Mouse (Mus musculus) CD4-positive, CD25-positive, alpha-beta regulatory T cell, adult 2 months (primary cell): ENCODE measurements around the gene Irf2bpl.

Experiments
- DNase-seq: peaks from one replicate; pipeline ENCODE4 v3.0.0-alpha.2; 2012; ENCODE audit warnings: low read depth, low spot score

Irf2bpl gene

DNA sequence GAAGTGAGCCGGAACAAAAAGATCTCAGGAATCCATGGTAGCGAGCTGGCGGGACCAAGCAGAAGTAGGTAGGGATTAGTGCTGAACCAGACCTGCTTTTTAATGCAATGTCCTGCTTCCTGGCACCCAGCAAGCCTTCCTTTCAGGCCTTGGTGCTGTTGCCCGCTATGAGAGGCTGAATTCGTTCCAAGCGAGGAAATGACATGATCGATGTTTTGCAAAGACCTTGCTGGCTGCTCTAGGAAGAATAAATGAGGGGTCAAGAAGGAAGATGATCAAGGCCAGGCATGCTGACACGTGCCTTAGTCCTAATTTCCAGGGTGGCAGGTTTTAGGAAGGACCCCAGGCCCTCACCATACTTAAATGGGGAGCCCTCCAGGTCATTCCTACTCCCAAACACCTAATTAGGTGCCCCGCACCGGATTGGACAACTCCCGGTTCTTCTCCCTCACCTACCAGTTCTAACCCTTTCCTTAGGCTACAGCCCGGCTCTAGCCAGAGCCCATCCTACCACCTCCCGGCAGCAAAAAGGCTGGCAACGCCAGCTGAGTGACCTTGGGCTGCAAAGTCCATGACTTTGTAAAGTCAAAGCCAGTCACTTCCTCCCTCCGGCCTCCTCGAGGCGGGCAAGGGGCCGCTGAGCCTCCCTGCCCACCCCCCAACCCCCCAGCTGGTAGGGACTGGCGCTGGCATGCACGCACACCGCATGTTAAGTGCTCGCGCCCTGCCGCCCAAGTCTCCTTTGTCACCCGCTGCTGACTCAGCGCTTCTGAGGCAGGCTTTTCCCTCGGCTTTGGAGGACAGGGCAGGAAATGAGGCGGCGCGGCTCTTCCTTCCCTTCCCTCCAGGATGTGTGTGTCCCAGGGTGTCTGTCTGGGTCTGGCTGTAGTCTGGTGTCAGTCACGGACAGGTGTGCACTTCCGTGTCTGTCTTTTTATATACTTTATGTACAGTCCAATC, 52.7 kb downstream of the Irf2bpl start:
- DNase-seq = peak; percentile 79
